8 mouse cellular contexts compared by ENCODE assay signal in genomic region chr10:114801457-114802160, GRCm38 (mm10). TPM values are rescaled to one million over a fixed set of nuclear protein-coding genes. Genes with fewer than 3 reads are reported as not detected.
DNase-seq lines count a peak whose midpoint lies in the region; ATAC-seq and TF ChIP-seq lines count a peak whose summit lies in the region.

No protein-coding gene starts in this region.

- no peak overlapping the region for H3K27ac ChIP-seq in lung, postnatal 0 days (ENCODE audit: low read length)
- H3K27ac ChIP-seq in hindbrain, embryonic 16.5 days (ENCODE audit: low read depth, low read length), result peak overlapping the region; percentile 76
- no peak overlapping the region for H3K27ac ChIP-seq in liver, embryonic 14.5 days

- peak overlapping the region; percentile 67 for H3K4me2 ChIP-seq in lung, postnatal 0 days (replicated peaks; ENCODE audit: low read depth, low read length)
- H3K4me2 ChIP-seq in hindbrain, embryonic 16.5 days (ENCODE audit: low read length), result peak overlapping the region; percentile 79
- peak overlapping the region; percentile 41 for H3K4me2 ChIP-seq in liver, embryonic 14.5 days (ENCODE audit: low read depth)

- H3K9ac ChIP-seq in lung, postnatal 0 days (replicated peaks; ENCODE audit: low read depth), result no peak overlapping the region
- H3K9ac ChIP-seq in hindbrain, embryonic 16.5 days (ENCODE audit: low read depth, low read length), result peak overlapping the region; percentile 77
- no peak overlapping the region for H3K9ac ChIP-seq in liver, embryonic 14.5 days (replicated peaks)

- ATAC-seq in lung, postnatal 0 days, result peak; percentile 49
- ATAC-seq in hindbrain, embryonic 16.5 days, result peak; percentile 88
- ATAC-seq in liver, embryonic 14.5 days (ENCODE audit: insufficient read depth), result no peak
- ATAC-seq in erythroid progenitor cell, adult 5-6 weeks (replicated peaks; ENCODE audit: low FRiP score, poor library complexity, severe bottlenecking), result no peak

- peak overlapping the region; percentile 35 for H3K4me3 ChIP-seq in lung, postnatal 0 days (ENCODE audit: low read depth, low read length)
- H3K4me3 ChIP-seq in hindbrain, embryonic 16.5 days (ENCODE audit: low read length), result peak overlapping the region; percentile 83
- peak overlapping the region in 1 of 2 experiments; percentile 20; a peak in 2 of 4 replicates for H3K4me3 ChIP-seq in liver, embryonic 14.5 days (ENCODE audit: insufficient read depth in 1 of 2, low read depth in 2 of 2, low read length in 2 of 2)

- no peaks in the 10 kb centered on the region for H3K36me3 ChIP-seq in lung, postnatal 0 days (ENCODE audit: insufficient read depth, low read length)
- H3K36me3 ChIP-seq in hindbrain, embryonic 16.5 days (ENCODE audit: control insufficient read depth, insufficient read depth, low read length), result no peaks in the 10 kb centered on the region
- no peaks in the 10 kb centered on the region for H3K36me3 ChIP-seq in liver, embryonic 14.5 days (replicated peaks; ENCODE audit: control insufficient read depth, insufficient read depth, low read depth)

- DNase-seq in lung, postnatal 0 days (ENCODE audit: low spot score), result peak; percentile 10
- no peak for DNase-seq in lung, postnatal 36 days
- DNase-seq in cerebellum, postnatal 25 days, result peak; percentile 81 to 83
- DNase-seq in frontal cortex, postnatal 36 days (ENCODE audit: low spot score in 2 of 2), result peak; percentile 45 to 62
- DNase-seq in liver, embryonic 14.5 days (ENCODE audit: low read depth in 3 of 3, low spot score in 3 of 3), result no peak
- peak; percentile 10 to 16 for DNase-seq in right cerebral cortex, postnatal 36 days (ENCODE audit: low spot score in 2 of 2)

- no peaks in the 10 kb centered on the region for H3K4me1 ChIP-seq in lung, postnatal 0 days (ENCODE audit: insufficient read depth, low read depth, low read length)
- no peaks in the 10 kb centered on the region for H3K4me1 ChIP-seq in hindbrain, embryonic 16.5 days (ENCODE audit: control insufficient read depth, insufficient read depth, low read depth, low read length)
- H3K4me1 ChIP-seq in liver, embryonic 14.5 days (replicated peaks; ENCODE audit: control insufficient read depth in 2 of 2, insufficient read depth in 2 of 2, low read length in 1 of 2), result no peaks in the 10 kb centered on the region

- TF ChIP-seq CTCF in lung, postnatal 0 days (IDR thresholded peaks at IDR 0.05), result no peak
- TF ChIP-seq CTCF in liver, embryonic 14.5 days (IDR thresholded peaks at IDR 0.05; ENCODE audit: low read depth), result no peak

- no peaks in the 10 kb centered on the region for H3K9me3 ChIP-seq in lung, postnatal 0 days (ENCODE audit: low read length)
- H3K9me3 ChIP-seq in hindbrain, embryonic 16.5 days (ENCODE audit: control insufficient read depth, low read length), result no peaks in the 10 kb centered on the region
- H3K9me3 ChIP-seq in liver, embryonic 14.5 days (ENCODE audit: control insufficient read depth, low read length), result no peaks in the 10 kb centered on the region

- WGBS in lung, postnatal 0 days, result 1% methylated on average over 49 of the region's 66 CpGs
- WGBS in hindbrain, embryonic 16.5 days, result under 1% methylated on average over 66 of the region's 66 CpGs
- WGBS in liver, embryonic 14.5 days (ENCODE audit: insufficient replicate concordance), result 1% methylated on average over 63 of the region's 66 CpGs

- H3K27me3 ChIP-seq in lung, postnatal 0 days (replicated peaks; ENCODE audit: insufficient read depth, low read length), result peaks cover 36% of the 10 kb centered on the region
- H3K27me3 ChIP-seq in hindbrain, embryonic 16.5 days (replicated peaks; ENCODE audit: control insufficient read depth, insufficient read depth, low read length), result peaks cover 2% of the 10 kb centered on the region
- peaks cover 28% of the 10 kb centered on the region for H3K27me3 ChIP-seq in liver, embryonic 14.5 days (ENCODE audit: control insufficient read depth, insufficient read depth, low read length)

- no peak for TF ChIP-seq EP300 in lung, postnatal 0 days (IDR thresholded peaks at IDR 0.05)
- TF ChIP-seq EP300 in liver, embryonic 14.5 days (IDR thresholded peaks at IDR 0.05; ENCODE audit: low read depth), result no peak

RNA-seq across cellular contexts. Expression of gene Trhde, which starts 0.5 kb away (rescaled TPM):
- polyA plus RNA-seq in lung, postnatal 0 days (2015; fragmentation: Nextera tagmentation; extraction: Ambion mirVana), result 0.05 TPM in 1 of 2 replicates, not detected in the other
- polyA plus RNA-seq in hindbrain, embryonic 16.5 days (2015; fragmentation: Nextera tagmentation; extraction: Ambion mirVana), result 8.0 and 8.4 TPM in 2 replicates
- 0.01 and 0.02 TPM in 2 replicates for polyA plus RNA-seq in liver, embryonic 14.5 days (2012; rRNA removed)
- polyA plus RNA-seq in liver, embryonic 14.5 days (2014; fragmentation: Nextera tagmentation; extraction: Ambion mirVana), result not detected in 2 replicates
- not detected in 2 replicates for total RNA-seq in erythroid progenitor cell, adult 5-6 weeks (2015; ENCODE audit: low replicate concordance)
- not detected in 2 replicates for total RNA-seq in erythroid progenitor cell, adult 5-6 weeks (2017; ENCODE audit: low replicate concordance)

Comparison
In these comparisons a context has a peak if more than half of its experiments do, and no peak if none do; other contexts are left out.
1. DNase-seq: peak in lung, postnatal 0 days (single experiment), cerebellum, postnatal 25 days (2 of 2), frontal cortex, postnatal 36 days (2 of 2) and right cerebral cortex, postnatal 36 days (2 of 2); none in lung, postnatal 36 days (single experiment) and liver, embryonic 14.5 days (0 of 3).
2. ATAC-seq: peak in lung, postnatal 0 days (single experiment) and hindbrain, embryonic 16.5 days (single experiment); none in liver, embryonic 14.5 days (single experiment) and erythroid progenitor cell, adult 5-6 weeks (single experiment).
3. Peak in every context shown above with its lines, with median percentiles within 50 percentile points of each other: H3K4me2 ChIP-seq.